Mouse (Mus musculus) ES-Bruce4 (cell line): ENCODE results near the gene Llgl2. TPM values are rescaled to one million over a fixed set of nuclear protein-coding genes. Genes with fewer than 3 reads are reported as not detected.

ENCODE experiments used
- H3K27ac ChIP-seq: 2 replicates; pipeline ENCODE4 v1.5.1; 2012; ENCODE audit warnings: low read length, inconsistent platforms; ENCODE audit not compliant: insufficient read depth
- H3K27me3 ChIP-seq: 2 replicates; pipeline ENCODE4 v1.6.1; 2012; ENCODE audit warnings: mild to moderate bottlenecking, low read length, inconsistent platforms; ENCODE audit not compliant: control insufficient read depth, poor library complexity, insufficient read depth, severe bottlenecking
- H3K36me3 ChIP-seq: 2 replicates; pipeline ENCODE4 v1.6.1; 2012; ENCODE audit warnings: inconsistent platforms, mild to moderate bottlenecking, low read length, moderate library complexity; ENCODE audit not compliant: control insufficient read depth, poor library complexity, insufficient read depth, severe bottlenecking
- H3K4me1 ChIP-seq: one replicate; pipeline ENCODE4 v1.8.1; 2011; ENCODE audit warnings: low read length; ENCODE audit not compliant: control insufficient read depth, insufficient read depth
- H3K4me3 ChIP-seq: 2 replicates; pipeline ENCODE4 v1.5.1; 2011; ENCODE audit warnings: low read depth, mild to moderate bottlenecking, low read length
- H3K9ac ChIP-seq: 2 replicates; pipeline ENCODE4 v1.6.1; 2012; ENCODE audit warnings: low read depth, mild to moderate bottlenecking, inconsistent platforms; ENCODE audit not compliant: poor library complexity, severe bottlenecking
- H3K9me3 ChIP-seq: replicated peaks from 2 replicates; pipeline ENCODE4 v1.6.1; 2012; ENCODE audit warnings: mild to moderate bottlenecking, low read length, inconsistent platforms; ENCODE audit not compliant: control insufficient read depth, poor library complexity, insufficient read depth, severe bottlenecking
- CTCF ChIP-seq: IDR thresholded peaks from one replicate; pipeline ENCODE4 v1.8.1; 2011; ENCODE audit warnings: low read depth, low read length
- EP300 ChIP-seq: IDR thresholded peaks from 2 replicates; pipeline ENCODE4 v1.6.1; 2011; ENCODE audit warnings: low read depth, low read length; ENCODE audit not compliant: insufficient read depth
- POLR2A ChIP-seq: IDR thresholded peaks from one replicate; pipeline ENCODE4 v1.8.1; 2011; ENCODE audit warnings: low read length; ENCODE audit not compliant: insufficient read depth
- polyA plus RNA-seq: library from polyadenylated mRNA; stranded (reverse); fragments of >200 nt; gene quantifications from 2 replicates; pipeline ENCODE4 v1.2.4, GENCODE M21; 2011; ENCODE audit warnings: low read depth; ENCODE audit not compliant: missing spikeins, insufficient read depth, insufficient read length

The Llgl2 gene
- 92.1 and 99.1 TPM in 2 replicates for polyA plus RNA-seq

- H3K27ac ChIP-seq: no peak within 1 kb of the TSS
Measured at GRCm38 (mm10) chr11:115823774-115824740, at the start of gene Llgl2. TSS of gene Llgl2 (plus strand) at chr11:115824049.

GRCm38 (mm10) chr11:115774653-115775052 is 49.2 kb upstream of the Llgl2 start:
- peaks cover 15% of the 10 kb centered on the region for H3K4me1 ChIP-seq
- H3K4me3 ChIP-seq: no peak overlapping the region
- H3K9ac ChIP-seq: no peak overlapping the region
- H3K9me3 ChIP-seq: no peaks in the 10 kb centered on the region
- no peaks in the 10 kb centered on the region for H3K36me3 ChIP-seq
- H3K27me3 ChIP-seq: no peaks in the 10 kb centered on the region
- no peak overlapping the region for H3K27ac ChIP-seq
- TF ChIP-seq CTCF (no peak), POLR2A (no peak), EP300 (no peak)

More at GRCm38 (mm10) chr11:115823774-115824740, at the start of gene Llgl2:
- H3K36me3 ChIP-seq: peaks cover 8% of the 10 kb centered on the region; the same call in 1 of the 2 replicates
- no peaks in the 10 kb centered on the region for H3K9me3 ChIP-seq
- peak within 1 kb of the TSS; percentile 90 for H3K4me3 ChIP-seq
- H3K4me1 ChIP-seq: peaks cover 3% of the 10 kb centered on the region
- TF ChIP-seq EP300: no peak
- TF ChIP-seq POLR2A: peak; percentile 55
- no peak for TF ChIP-seq CTCF
- H3K9ac ChIP-seq: peak within 1 kb of the TSS; percentile 85
- no peaks in the 10 kb centered on the region for H3K27me3 ChIP-seq

- Histone ChIP-seq H3K27ac (no peak overlapping the region), H3K9ac (no peak overlapping the region), H3K9me3 (no peaks in the 10 kb centered on the region), H3K27me3 (no peaks in the 10 kb centered on the region), H3K4me1 (peaks cover 20% of the 10 kb centered on the region), H3K4me3 (no peak overlapping the region), H3K36me3 (no peaks in the 10 kb centered on the region)
- TF ChIP-seq CTCF (no peak), POLR2A (no peak), EP300 (no peak)
Measured at GRCm38 (mm10) chr11:115775821-115776665, 47.8 kb upstream of the Llgl2 start.

- Histone ChIP-seq H3K36me3 (no peaks in the 10 kb centered on the region), H3K4me1 (peaks cover 20% of the 10 kb centered on the region), H3K27me3 (no peaks in the 10 kb centered on the region), H3K9ac (peak overlapping the region; percentile 52), H3K4me3 (no peak overlapping the region), H3K27ac (peak overlapping the region; percentile 40), H3K9me3 (no peaks in the 10 kb centered on the region)
- TF ChIP-seq POLR2A (no peak), CTCF (no peak), EP300 (0 out of 2 replicates have a peak, but pooled peaks have one; percentile 15)
Measured at GRCm38 (mm10) chr11:115776954-115777353, 46.9 kb upstream of the Llgl2 start.

- H3K9me3 ChIP-seq: no peaks in the 10 kb centered on the region
- TF ChIP-seq POLR2A (no peak), EP300 (no peak), CTCF (no peak)
- peaks cover 20% of the 10 kb centered on the region for H3K4me1 ChIP-seq
- no peak overlapping the region for H3K4me3 ChIP-seq
- H3K9ac ChIP-seq: peak overlapping the region; percentile 52
- H3K27ac ChIP-seq: 0 out of 2 replicates have a peak overlapping the region, but pooled peaks have one; percentile 26
- H3K27me3 ChIP-seq: no peaks in the 10 kb centered on the region
- no peaks in the 10 kb centered on the region for H3K36me3 ChIP-seq
Measured at GRCm38 (mm10) chr11:115777487-115778335, 46.1 kb upstream of the Llgl2 start.
